Comparison of ENCODE assay signal across 9 mouse cellular contexts in genomic region chr4:146486753-146487152, GRCm38 (mm10). TPM values are rescaled to one million over a fixed set of nuclear protein-coding genes. Genes with fewer than 3 reads are reported as not detected.
DNase-seq lines count a peak whose midpoint lies in the region; ATAC-seq and TF ChIP-seq lines count a peak whose summit lies in the region.
"Not testable (repeated sequence)": the region's sequence is repeated elsewhere in the genome, so short reads cannot be mapped to it uniquely, and the experiment has no call there.
"Had no signal": no experiment of that assay in that cellular context is flagged by ENCODE, and none has a peak within 500 bp of the region (broad histone marks: within the 10 kb centered on the region; RNA-seq: fewer than 3 reads in every experiment).

No protein-coding gene starts in this region.

- not testable (repeated sequence) for TF ChIP-seq POLR2A in limb, embryonic 14.5 days (IDR thresholded peaks at IDR 0.05; ENCODE audit: borderline replicate concordance, extremely low read depth, insufficient read depth, insufficient read length)

- H3K27ac ChIP-seq in forebrain, embryonic 12.5 days; hindbrain, embryonic 11.5 days (ENCODE audit: low read depth, low read length); intestine, postnatal 0 days (ENCODE audit: low read depth, low read length); limb, embryonic 14.5 days (replicated peaks; ENCODE audit: low read depth, low read length); lung, postnatal 0 days (ENCODE audit: low read length); neural tube, embryonic 11.5 days (ENCODE audit: low read depth, low read length): not testable (repeated sequence)

- DNase-seq in hindbrain, embryonic 11.5 days (ENCODE audit: low spot score); limb, embryonic 14.5 days (ENCODE audit: low spot score); lung, postnatal 0 days (ENCODE audit: low spot score): not testable (repeated sequence)
- peak; percentile 8 for DNase-seq in neural tube, embryonic 11.5 days (ENCODE audit: low spot score)
- peak; percentile 41 for DNase-seq in testis, postnatal 10 days (ENCODE audit: low spot score)

- H3K9me3 ChIP-seq in forebrain, embryonic 12.5 days: peaks cover 65% of the 10 kb centered on the region
- peaks cover 32% of the 10 kb centered on the region for H3K9me3 ChIP-seq in hindbrain, embryonic 11.5 days (ENCODE audit: control insufficient read depth, low read length)
- H3K9me3 ChIP-seq in intestine, postnatal 0 days (ENCODE audit: control insufficient read depth): peaks cover 44% of the 10 kb centered on the region
- H3K9me3 ChIP-seq in limb, embryonic 14.5 days (ENCODE audit: control insufficient read depth, low read length): peaks cover 44% of the 10 kb centered on the region
- peaks cover 33% of the 10 kb centered on the region for H3K9me3 ChIP-seq in lung, postnatal 0 days (ENCODE audit: low read length)
- peaks cover 41% of the 10 kb centered on the region for H3K9me3 ChIP-seq in neural tube, embryonic 11.5 days (ENCODE audit: control insufficient read depth, low read length)

- 71% methylated on average over 1 of the region's 1 CpGs for WGBS in forebrain, embryonic 12.5 days
- WGBS in hindbrain, embryonic 11.5 days: 81% methylated on average over 1 of the region's 1 CpGs
- WGBS in intestine, postnatal 0 days: 69% methylated on average over 1 of the region's 1 CpGs
- 64% methylated on average over 1 of the region's 1 CpGs for WGBS in limb, embryonic 14.5 days
- 54% methylated on average over 1 of the region's 1 CpGs for WGBS in lung, postnatal 0 days
- WGBS in neural tube, embryonic 11.5 days: 82% methylated on average over 1 of the region's 1 CpGs

- not testable (repeated sequence) for H3K27me3 ChIP-seq in forebrain, embryonic 12.5 days; hindbrain, embryonic 11.5 days (ENCODE audit: control insufficient read depth, insufficient read depth, low read length); intestine, postnatal 0 days (replicated peaks; ENCODE audit: control insufficient read depth, insufficient read depth, low read length); limb, embryonic 14.5 days (ENCODE audit: control insufficient read depth, insufficient read depth, low read length); lung, postnatal 0 days (replicated peaks; ENCODE audit: insufficient read depth, low read length); neural tube, embryonic 11.5 days (ENCODE audit: control insufficient read depth, insufficient read depth, low read length)

- not testable (repeated sequence) for TF ChIP-seq EP300 in lung, postnatal 0 days (IDR thresholded peaks at IDR 0.05)

- H3K9ac ChIP-seq in forebrain, embryonic 12.5 days; hindbrain, embryonic 11.5 days (ENCODE audit: low read depth, low read length); intestine, postnatal 0 days (ENCODE audit: low read depth, low read length); limb, embryonic 14.5 days (ENCODE audit: low read depth, low read length, severe bottlenecking); lung, postnatal 0 days (replicated peaks; ENCODE audit: low read depth); neural tube, embryonic 11.5 days (ENCODE audit: low read length): not testable (repeated sequence)

- TF ChIP-seq CTCF in intestine, postnatal 0 days (IDR thresholded peaks at IDR 0.05; ENCODE audit: low read depth); lung, postnatal 0 days (IDR thresholded peaks at IDR 0.05): not testable (repeated sequence)

- not testable (repeated sequence) for H3K4me1 ChIP-seq in forebrain, embryonic 12.5 days; hindbrain, embryonic 11.5 days (replicated peaks; ENCODE audit: control insufficient read depth, insufficient read depth, low read length); intestine, postnatal 0 days (replicated peaks; ENCODE audit: control insufficient read depth, insufficient read depth, low read length); limb, embryonic 14.5 days (ENCODE audit: control insufficient read depth, insufficient read depth, low read length); lung, postnatal 0 days (ENCODE audit: insufficient read depth, low read depth, low read length); neural tube, embryonic 11.5 days (ENCODE audit: control insufficient read depth, insufficient read depth, low read length)

- H3K4me3 ChIP-seq in forebrain, embryonic 12.5 days (replicated peaks); hindbrain, embryonic 11.5 days (ENCODE audit: low read depth, low read length); intestine, postnatal 0 days (ENCODE audit: low read depth, low read length); limb, embryonic 14.5 days (replicated peaks; ENCODE audit: low read length); lung, postnatal 0 days (ENCODE audit: low read depth, low read length); neural tube, embryonic 11.5 days (ENCODE audit: low read depth, low read length): not testable (repeated sequence)

- ATAC-seq in forebrain, embryonic 12.5 days (ENCODE audit: low FRiP score): peak; percentile 34; the same call in 1 of the 2 replicates
- peak; percentile 15; the same call in 1 of the 2 replicates for ATAC-seq in hindbrain, embryonic 11.5 days (ENCODE audit: low FRiP score)
- ATAC-seq in intestine, postnatal 0 days: 0 out of 2 replicates have a peak, but pooled peaks have one; percentile 9
- ATAC-seq in limb, embryonic 14.5 days (ENCODE audit: low FRiP score, low read depth): peak; percentile 13; the same call in 1 of the 2 replicates
- ATAC-seq in lung, postnatal 0 days: peak; percentile 8; the same call in 1 of the 2 replicates
- peak; percentile 13 for ATAC-seq in neural tube, embryonic 11.5 days (ENCODE audit: insufficient read depth, low FRiP score, low TSS enrichment)

- not testable (repeated sequence) for H3K4me2 ChIP-seq in forebrain, embryonic 12.5 days; hindbrain, embryonic 11.5 days (replicated peaks; ENCODE audit: low read depth, low read length); intestine, postnatal 0 days (replicated peaks; ENCODE audit: low read depth); limb, embryonic 14.5 days (replicated peaks; ENCODE audit: low read depth, low read length, severe bottlenecking); lung, postnatal 0 days (replicated peaks; ENCODE audit: low read depth, low read length); neural tube, embryonic 11.5 days (ENCODE audit: low read depth)

- H3K36me3 ChIP-seq in forebrain, embryonic 12.5 days (replicated peaks); hindbrain, embryonic 11.5 days (ENCODE audit: control insufficient read depth, insufficient read depth, low read length); intestine, postnatal 0 days (ENCODE audit: control insufficient read depth, insufficient read depth); limb, embryonic 14.5 days (ENCODE audit: control insufficient read depth, insufficient read depth, low read length); lung, postnatal 0 days (ENCODE audit: insufficient read depth, low read length); neural tube, embryonic 11.5 days (ENCODE audit: control insufficient read depth, insufficient read depth, low read length): not testable (repeated sequence)

RNA-seq across cellular contexts. Expression of gene Zfp981, which starts 15.1 kb away (rescaled TPM):
- 0.09 TPM in 1 of 2 replicates, not detected in the other for polyA plus RNA-seq in forebrain, embryonic 12.5 days (2016; fragmentation: Nextera tagmentation; extraction: Ambion mirVana)
- 0.19 TPM in 1 of 2 replicates, not detected in the other for polyA plus RNA-seq in hindbrain, embryonic 11.5 days (2014; fragmentation: Nextera tagmentation; extraction: Ambion mirVana)
- not detected in 2 replicates for polyA plus RNA-seq in intestine, postnatal 0 days (2015; fragmentation: Nextera tagmentation; extraction: Ambion mirVana)
- polyA plus RNA-seq in limb, embryonic 14.5 days (2012; rRNA removed): 0.06 and 0.09 TPM in 2 replicates
- 0.14 TPM in 1 of 2 replicates, not detected in the other for polyA plus RNA-seq in limb, embryonic 14.5 days (2014; fragmentation: Nextera tagmentation; extraction: Ambion mirVana)
- polyA plus RNA-seq in lung, postnatal 0 days (2015; fragmentation: Nextera tagmentation; extraction: Ambion mirVana): not detected in 2 replicates
- 0.15 TPM in 1 of 2 replicates, not detected in the other for polyA plus RNA-seq in neural tube, embryonic 11.5 days (2014; fragmentation: Nextera tagmentation; extraction: Ambion mirVana)
- polyA plus RNA-seq: erythroblast, embryonic 14.5 days; kidney, adult 2 months had no signal

RNA-seq across cellular contexts. Expression of gene Zfp992, which starts 37.9 kb away (rescaled TPM):
- 2.0 and 3.0 TPM in 2 replicates for polyA plus RNA-seq in forebrain, embryonic 12.5 days (2016; fragmentation: Nextera tagmentation; extraction: Ambion mirVana)
- 3.6 and 3.9 TPM in 2 replicates for polyA plus RNA-seq in hindbrain, embryonic 11.5 days (2014; fragmentation: Nextera tagmentation; extraction: Ambion mirVana)
- 4.3 and 4.8 TPM in 2 replicates for polyA plus RNA-seq in intestine, postnatal 0 days (2015; fragmentation: Nextera tagmentation; extraction: Ambion mirVana)
- polyA plus RNA-seq in limb, embryonic 14.5 days (2012; rRNA removed): 1.1 and 2.4 TPM in 2 replicates
- polyA plus RNA-seq in limb, embryonic 14.5 days (2014; fragmentation: Nextera tagmentation; extraction: Ambion mirVana): 4.1 and 4.4 TPM in 2 replicates
- polyA plus RNA-seq in lung, postnatal 0 days (2015; fragmentation: Nextera tagmentation; extraction: Ambion mirVana): 0.84 and 1.1 TPM in 2 replicates
- polyA plus RNA-seq in neural tube, embryonic 11.5 days (2014; fragmentation: Nextera tagmentation; extraction: Ambion mirVana): 3.9 and 4.1 TPM in 2 replicates
